Mouse (Mus musculus): Measurements from ENCODE around the gene Drc7. TPM values are rescaled to one million over a fixed set of nuclear protein-coding genes. Genes with fewer than 3 reads are reported as not detected.

Drc7 gene
- polyA plus RNA-seq, 1 experiment from 2014 or later = not detected

DNA sequence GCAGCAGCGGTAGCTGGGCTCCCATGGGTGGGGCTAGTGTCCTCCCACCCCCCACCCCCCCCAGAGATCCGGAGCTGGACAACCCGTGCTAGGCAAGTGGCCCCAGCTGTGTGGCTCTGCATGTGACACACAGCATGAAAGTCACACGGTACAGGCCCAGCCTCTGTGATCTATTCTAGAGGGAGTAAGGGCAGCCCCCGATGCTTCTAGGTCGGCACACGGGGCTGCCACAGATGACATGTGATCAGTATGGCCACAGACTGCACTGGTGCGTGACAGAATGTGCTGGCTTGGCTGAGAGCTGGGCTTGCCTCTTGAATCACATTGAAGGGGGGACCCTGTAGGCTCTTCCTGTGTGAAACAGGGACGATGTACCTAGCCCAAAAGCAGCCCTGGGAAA is 72.8 kb downstream of the Drc7 start:
- H3K36me3 ChIP-seq (ENCODE audit: inconsistent target) = no peaks in the 10 kb centered on the region

More for the DNA sequence above, 72.8 kb downstream of the Drc7 start:
- H3K79me2 ChIP-seq (ENCODE audit: inconsistent target) = no peaks in the 10 kb centered on the region
- no peak overlapping the region for H3K27ac ChIP-seq
- H3K4me3 ChIP-seq (ENCODE audit: inconsistent target) = no peak overlapping the region
- 80% methylated on average over 9 of the region's 9 CpGs for WGBS (ENCODE audit: missing documents)

Other genes with a start within 250 kb of the Drc7 start
- gene Ccl17, start 244.7 kb upstream of the Drc7 start, polyA plus RNA-seq (2018) = not detected in 3 replicates
- 15.7 to 29.9 TPM (median 26.3 TPM) in 3 replicates for gene Coq9, start 216.8 kb upstream of the Drc7 start, polyA plus RNA-seq (2018)
- gene Ciapin1, start 216.7 kb upstream of the Drc7 start, polyA plus RNA-seq (2018) = 10.8 to 28.7 TPM (median 20.3 TPM) in 3 replicates
- 23.3 to 33.5 TPM (median 24.0 TPM) in 3 replicates for gene Polr2c, start 197.7 kb upstream of the Drc7 start, polyA plus RNA-seq (2018)
- 1.9 to 2.3 TPM (median 2.0 TPM) in 3 replicates for gene Dok4, start 178.8 kb upstream of the Drc7 start, polyA plus RNA-seq (2018)
- 0.06 to 0.21 TPM in 2 of 3 replicates, not detected in the other for gene Ccdc102a, start 137.0 kb upstream of the Drc7 start, polyA plus RNA-seq (2018)
- 0.06 TPM in 1 of 3 replicates, not detected in the others for gene Adgrg5, start 131.4 kb upstream of the Drc7 start, polyA plus RNA-seq (2018)
- 0.36 to 1.5 TPM (median 1.3 TPM) in 3 replicates for gene Adgrg1, start 80.4 kb upstream of the Drc7 start, polyA plus RNA-seq (2018)
- gene Adgrg3, start 37.4 kb upstream of the Drc7 start, polyA plus RNA-seq (2018) = 0.44 to 1.8 TPM (median 1.5 TPM) in 3 replicates
- gene Katnb1, start 26.1 kb downstream of the Drc7 start, polyA plus RNA-seq (2018) = 7.0 to 7.8 TPM (median 7.1 TPM) in 3 replicates
- gene Kifc3, start 147.7 kb downstream of the Drc7 start, polyA plus RNA-seq (2018) = 5.6 to 9.0 TPM (median 5.9 TPM) in 3 replicates